Mouse (Mus musculus) CD8-positive naive resting alpha-beta T cell, adult 2 months (primary cell): Measurements from ENCODE around the gene Hilpda.

Experiments
- DNase-seq, 2 experiments: peaks; one replicate each; pipeline ENCODE4 v3.0.0; 2022; ENCODE audit warnings: low read depth in 2 of 2, low spot score in 2 of 2

Hilpda gene

GRCm38 (mm10) chr6:29270961-29271360 lies 1.3 kb upstream of the Hilpda start:
- peak in 1 of 2 experiments; percentile 41 for DNase-seq

GRCm38 (mm10) chr6:29276746-29277145 lies 4.5 kb downstream of the Hilpda start:
- no peak for DNase-seq

GRCm38 (mm10) chr6:29278513-29279267 lies 6.4 kb downstream of the Hilpda start:
- peak; percentile 40 to 54 for DNase-seq

GRCm38 (mm10) chr6:29279293-29279692 lies 7.0 kb downstream of the Hilpda start, which contains the start of gene Fam71f2:
Gene Fam71f2 (plus strand): TSS chr6:29279593.
- DNase-seq = no peak

GRCm38 (mm10) chr6:29280671-29281070 lies 8.4 kb downstream of the Hilpda start:
- DNase-seq = no peak

GRCm38 (mm10) chr6:29286870-29287269 lies 14.6 kb downstream of the Hilpda start:
- DNase-seq = peak in 1 of 2 experiments; percentile 17

GRCm38 (mm10) chr6:29287481-29287880 lies 15.2 kb downstream of the Hilpda start:
- no peak for DNase-seq

- no peak for DNase-seq
These were observed 15.7 kb downstream of the Hilpda start for GRCm38 (mm10) chr6:29287944-29288343.

GRCm38 (mm10) chr6:29288651-29289050 lies 16.4 kb downstream of the Hilpda start:
- DNase-seq = no peak

GRCm38 (mm10) chr6:29299112-29299511 lies 26.8 kb downstream of the Hilpda start:
- no peak for DNase-seq

GRCm38 (mm10) chr6:29303251-29303650 lies 31.0 kb downstream of the Hilpda start:
- no peak for DNase-seq

GRCm38 (mm10) chr6:29303726-29304125 lies 31.4 kb downstream of the Hilpda start:
- no peak for DNase-seq

GRCm38 (mm10) chr6:29305462-29305861 lies 33.2 kb downstream of the Hilpda start:
- DNase-seq = no peak

- DNase-seq = no peak
These were observed 36.7 kb downstream of the Hilpda start for GRCm38 (mm10) chr6:29308846-29309605.

- no peak for DNase-seq
These were observed 41.5 kb downstream of the Hilpda start for GRCm38 (mm10) chr6:29313690-29314202.

- DNase-seq = no peak
These were observed 45.0 kb downstream of the Hilpda start for GRCm38 (mm10) chr6:29317286-29317685.

- DNase-seq = no peak
These were observed 45.7 kb downstream of the Hilpda start for GRCm38 (mm10) chr6:29317941-29318340.

GRCm38 (mm10) chr6:29318879-29319278 lies 46.6 kb downstream of the Hilpda start, which contains the start of gene Fam71f1:
Gene Fam71f1 (plus strand): TSS chr6:29319140.
- no peak for DNase-seq

GRCm38 (mm10) chr6:29321586-29321985 lies 49.3 kb downstream of the Hilpda start:
- DNase-seq = no peak

GRCm38 (mm10) chr6:29322147-29322546 lies 49.9 kb downstream of the Hilpda start:
- DNase-seq = no peak

- DNase-seq = no peak
These were observed 50.4 kb downstream of the Hilpda start for GRCm38 (mm10) chr6:29322735-29323134.
